Mouse (Mus musculus): ENCODE data around the gene Nup153.

The Nup153 gene

DNA sequence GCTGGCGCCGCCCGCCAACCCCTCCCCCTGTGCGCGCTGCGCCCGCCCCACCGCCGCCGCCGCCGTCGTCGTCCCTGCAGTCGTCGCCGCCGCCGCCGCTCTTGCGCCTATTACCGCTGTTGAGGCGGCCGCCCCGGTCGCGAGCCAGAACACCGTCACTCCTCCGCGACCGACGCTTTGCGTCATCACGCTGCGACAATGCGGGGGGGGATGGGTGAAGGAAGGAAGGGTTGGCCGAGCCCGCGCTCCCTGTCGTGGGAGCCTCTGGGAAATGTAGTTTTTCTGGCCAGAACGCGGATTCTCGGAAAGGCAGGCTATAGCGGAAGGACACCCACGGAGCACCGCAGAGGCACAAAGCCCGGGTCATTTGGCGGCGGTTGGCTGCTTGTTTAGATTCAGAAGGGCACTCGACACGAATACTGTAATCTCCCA, at the start of gene Nup153:
Nup153 (minus strand) TSS at position 104 of the 432 bp plus-strand sequence.
- peak; percentile 93 for DNase-seq (ENCODE audit: low read depth, low spot score)

- DNase-seq (ENCODE audit: low read depth, low spot score) = no peak
Measured at GRCm38 (mm10) chr13:46777461-46777860, 49.7 kb upstream of the Nup153 start.

DNA sequence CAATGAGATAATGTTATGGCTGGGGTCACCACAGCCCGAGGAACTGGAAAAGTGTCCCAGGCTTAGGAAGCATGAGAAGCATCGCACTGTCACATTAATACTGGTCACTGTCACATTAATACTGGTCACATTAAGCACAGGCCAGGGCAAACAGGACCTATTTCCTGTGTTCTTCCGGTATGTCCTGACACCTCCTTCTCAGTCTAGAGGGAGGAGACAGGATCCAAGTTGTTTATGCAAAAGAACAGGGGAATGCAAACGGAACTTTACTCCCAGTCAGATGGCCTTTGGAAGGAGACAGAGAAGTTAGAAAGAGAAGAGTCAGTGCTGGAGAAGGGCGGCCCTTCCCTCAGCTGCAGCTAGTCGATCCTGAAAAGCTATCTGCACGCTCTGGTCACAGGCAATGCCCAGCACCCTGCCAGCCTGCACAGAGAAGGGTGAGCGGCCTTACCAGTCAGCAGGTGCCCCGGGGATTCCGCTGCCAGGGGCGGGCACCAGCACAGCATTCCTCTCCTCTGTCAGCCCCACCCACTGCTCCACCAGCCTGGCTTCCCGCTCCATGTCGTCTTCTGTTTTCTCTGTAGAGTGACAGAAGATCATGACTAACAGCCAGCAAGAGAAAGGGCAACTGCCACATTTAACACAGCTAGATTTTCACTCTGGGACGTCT, 49.0 kb upstream of the Nup153 start:
- no peak for DNase-seq (ENCODE audit: low read depth, low spot score)

GRCm38 (mm10) chr13:46774998-46775397, 47.3 kb upstream of the Nup153 start:
- no peak for DNase-seq (ENCODE audit: low read depth, low spot score)

- DNase-seq (ENCODE audit: low read depth, low spot score) = no peak
Measured at GRCm38 (mm10) chr13:46772581-46772980, 44.8 kb upstream of the Nup153 start.

- no peak for DNase-seq (ENCODE audit: low read depth, low spot score)
Measured at GRCm38 (mm10) chr13:46765361-46765760, 37.6 kb upstream of the Nup153 start.

DNA sequence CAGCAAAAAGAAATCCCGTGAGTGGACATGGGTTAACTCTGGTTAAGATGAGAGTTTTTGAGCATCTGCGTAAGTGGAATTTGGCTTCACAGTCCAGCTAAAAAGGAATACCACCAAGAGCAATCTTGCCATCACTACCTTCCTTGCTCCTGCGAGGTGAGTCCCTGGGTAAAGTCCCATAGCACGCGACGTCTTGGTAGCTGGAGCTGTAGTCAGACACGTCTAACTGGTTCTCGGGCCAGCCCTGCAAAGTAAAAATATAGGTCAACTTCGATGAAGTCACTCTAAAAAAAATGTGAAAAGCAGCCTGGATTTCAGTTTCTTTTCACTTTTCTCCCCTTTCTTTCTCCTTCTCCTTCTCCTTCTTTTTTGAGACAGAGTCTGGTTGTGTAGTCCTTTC, 35.5 kb upstream of the Nup153 start:
- no peak for DNase-seq (ENCODE audit: low read depth, low spot score)

DNA sequence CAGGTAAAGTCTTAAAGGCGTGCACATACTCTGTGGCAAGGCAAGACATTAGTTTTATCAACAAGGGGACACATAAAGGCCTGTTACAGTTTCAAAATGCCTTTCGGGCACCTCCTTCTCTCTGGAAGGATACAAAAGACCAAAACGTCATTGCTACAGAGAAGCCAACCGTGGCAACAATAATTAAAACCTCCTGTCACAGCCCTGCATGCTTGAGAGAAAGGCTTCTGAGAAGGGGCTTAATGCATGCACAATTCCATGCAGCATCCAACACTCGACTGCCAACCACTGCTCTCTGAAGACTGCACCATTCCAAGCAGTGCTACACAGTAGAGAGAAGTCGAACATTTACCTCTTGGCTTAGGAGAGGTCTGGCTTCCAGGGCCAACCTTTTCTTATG, 33.2 kb upstream of the Nup153 start:
- DNase-seq (ENCODE audit: low read depth, low spot score) = no peak

- DNase-seq (ENCODE audit: low read depth, low spot score) = no peak
Measured at GRCm38 (mm10) chr13:46759281-46759809, 31.6 kb upstream of the Nup153 start.

- no peak for DNase-seq (ENCODE audit: low read depth, low spot score)
Measured at GRCm38 (mm10) chr13:46758627-46759026, 30.9 kb upstream of the Nup153 start.

- DNase-seq (ENCODE audit: low read depth, low spot score) = no peak
Measured at GRCm38 (mm10) chr13:46757946-46758345, 30.2 kb upstream of the Nup153 start.

- no peak for DNase-seq (ENCODE audit: low read depth, low spot score)
Measured at GRCm38 (mm10) chr13:46753294-46753693, 25.6 kb upstream of the Nup153 start.

DNA sequence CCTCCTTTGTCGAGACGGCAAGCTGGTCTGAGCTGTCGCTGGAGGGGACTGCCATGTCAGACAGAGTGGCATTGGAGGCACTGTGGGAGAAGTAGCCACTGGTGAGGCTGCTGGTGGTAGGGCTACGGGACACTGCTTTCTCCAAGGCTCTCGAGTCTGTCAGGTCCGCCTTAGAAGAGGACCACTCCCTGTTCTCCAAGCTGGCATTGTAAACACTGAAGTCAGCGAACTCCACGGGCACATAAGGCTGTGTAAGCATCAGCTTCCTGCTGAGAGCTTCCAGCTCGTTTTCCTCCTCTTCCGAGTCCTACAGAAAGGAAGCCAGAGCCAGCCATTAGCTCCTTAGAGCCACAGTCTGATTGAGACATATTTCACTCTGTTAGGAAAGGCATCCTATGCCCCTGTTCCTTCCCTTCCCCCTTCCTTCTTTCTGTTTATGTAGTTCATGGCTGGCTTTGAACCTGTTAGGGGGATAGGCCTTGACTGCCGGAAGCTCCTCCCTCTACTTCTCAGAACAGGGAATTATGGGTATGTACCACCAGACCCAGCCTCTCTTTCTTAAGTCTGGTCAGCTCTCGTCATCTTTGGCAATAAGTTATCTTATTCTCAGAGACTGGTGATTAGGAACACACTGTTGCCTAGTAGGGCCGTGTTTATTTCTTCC, 25.0 kb upstream of the Nup153 start:
- no peak for DNase-seq (ENCODE audit: low read depth, low spot score)

GRCm38 (mm10) chr13:46748138-46748873, 20.6 kb upstream of the Nup153 start:
- DNase-seq (ENCODE audit: low read depth, low spot score) = no peak

DNA sequence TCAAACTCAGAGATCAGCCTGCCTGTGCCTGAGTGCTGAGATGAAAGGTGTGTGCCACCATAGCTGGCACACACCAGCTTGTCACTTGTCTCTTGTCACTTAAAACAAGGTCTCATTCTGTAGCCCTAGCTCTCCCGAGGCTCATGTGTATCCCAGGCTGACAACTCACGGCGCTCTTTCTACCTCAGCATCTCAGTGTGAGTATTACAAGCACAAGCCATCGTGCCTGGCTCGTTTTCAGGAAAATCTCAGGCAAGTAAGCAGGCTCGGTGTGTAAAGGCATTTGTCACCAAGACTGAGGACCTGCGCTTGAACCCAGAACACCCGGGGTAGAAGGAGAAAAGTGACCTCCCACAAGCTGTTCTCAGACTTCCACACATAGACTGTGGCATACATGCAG, 16.1 kb upstream of the Nup153 start:
- no peak for DNase-seq (ENCODE audit: low read depth, low spot score)

GRCm38 (mm10) chr13:46742367-46742766, 14.6 kb upstream of the Nup153 start:
- DNase-seq (ENCODE audit: low read depth, low spot score) = peak; percentile 8

DNA sequence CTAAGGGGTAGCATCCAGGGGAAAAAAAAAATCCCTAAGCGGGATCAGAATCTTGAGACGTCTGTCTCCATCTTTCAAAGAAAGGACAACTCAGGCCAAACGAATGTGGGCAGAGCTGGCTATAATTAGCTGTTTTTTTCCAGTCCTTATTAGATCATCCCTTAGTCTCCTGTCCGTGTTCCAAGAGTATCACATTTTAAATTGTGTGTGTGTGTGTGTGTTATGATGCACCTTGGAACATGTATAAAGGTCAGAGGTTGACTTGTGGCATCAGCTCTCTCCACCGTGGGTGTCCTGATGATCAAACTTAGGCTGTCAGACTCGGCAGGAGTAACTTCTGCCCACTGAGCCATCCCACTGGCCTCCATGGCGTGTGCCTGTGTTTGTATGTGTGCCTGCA, 11.7 kb upstream of the Nup153 start:
- DNase-seq (ENCODE audit: low read depth, low spot score) = no peak

DNA sequence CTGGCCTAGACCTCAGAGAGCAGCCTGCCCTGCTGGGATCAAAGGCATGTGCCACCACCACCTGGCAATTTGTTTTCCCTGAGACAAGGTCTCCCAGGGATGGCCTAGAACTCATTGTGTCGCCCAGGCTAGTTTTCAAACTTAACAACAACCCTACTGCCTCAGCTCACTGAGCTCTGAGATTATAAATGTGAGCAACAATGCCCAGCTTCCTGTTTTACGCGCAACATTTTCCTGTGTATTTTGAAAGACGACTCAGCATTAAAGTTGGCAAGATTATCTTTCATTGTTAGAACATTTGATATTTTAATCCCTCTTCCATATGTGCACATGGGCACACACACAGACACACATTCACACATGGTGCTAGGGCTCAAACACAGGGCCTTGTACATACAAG, 9.7 kb upstream of the Nup153 start:
- DNase-seq (ENCODE audit: low read depth, low spot score) = no peak

DNA sequence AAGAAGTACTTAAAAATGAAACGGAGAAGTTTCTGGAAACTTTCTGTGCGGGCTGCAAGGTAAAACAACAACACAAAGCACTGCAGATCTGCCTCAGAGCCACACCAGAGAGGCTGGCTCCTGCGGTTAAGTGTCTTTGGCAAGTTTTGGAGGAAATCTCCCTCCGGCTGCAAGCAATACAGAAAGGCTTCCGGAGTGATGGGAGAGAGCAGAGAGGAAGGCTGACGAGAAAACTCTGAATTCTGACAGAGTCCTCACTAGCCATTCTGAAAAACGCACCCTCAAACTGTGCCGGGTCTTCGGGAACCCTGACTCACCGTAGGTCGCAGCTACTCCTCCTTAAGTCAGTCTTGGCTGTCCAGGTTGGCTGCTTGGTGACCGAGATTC, 8.7 kb upstream of the Nup153 start:
- DNase-seq (ENCODE audit: low read depth, low spot score) = no peak

DNA sequence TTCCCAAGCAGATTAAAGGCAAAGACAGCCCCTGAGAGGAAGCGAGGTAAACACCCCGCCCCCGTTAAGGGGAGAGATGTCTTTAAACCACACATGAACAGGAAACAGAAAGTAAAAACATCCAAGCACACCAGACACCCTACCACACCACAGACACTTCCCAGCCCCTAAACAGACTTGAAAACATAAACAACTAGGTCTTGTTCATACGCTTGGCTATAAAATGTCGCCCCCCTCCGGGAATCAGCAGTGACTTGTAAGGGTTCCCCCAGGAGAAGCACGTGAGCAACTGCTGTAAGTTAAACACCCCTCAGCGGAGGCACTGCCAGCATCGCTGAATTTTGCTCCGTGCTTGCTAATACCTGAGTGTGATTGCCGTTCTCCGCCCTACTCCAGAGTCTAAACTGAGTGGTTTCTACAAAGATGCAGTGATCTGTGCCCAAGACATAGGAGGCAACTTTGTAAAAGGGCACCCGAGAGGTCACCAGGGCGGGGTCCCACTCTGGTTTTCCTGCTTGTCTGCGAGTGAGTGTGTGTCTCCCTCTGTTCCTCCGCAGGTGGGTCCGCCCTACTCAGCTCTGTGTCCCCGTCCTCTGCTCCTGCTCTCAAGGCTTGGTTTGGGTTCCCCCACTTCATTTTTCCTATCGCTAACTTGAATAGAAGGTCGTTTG, 8.2 kb upstream of the Nup153 start:
- DNase-seq (ENCODE audit: low read depth, low spot score) = peak; percentile 33

- DNase-seq (ENCODE audit: low read depth, low spot score) = no peak
Measured at GRCm38 (mm10) chr13:46735219-46735807, 7.6 kb upstream of the Nup153 start.

DNA sequence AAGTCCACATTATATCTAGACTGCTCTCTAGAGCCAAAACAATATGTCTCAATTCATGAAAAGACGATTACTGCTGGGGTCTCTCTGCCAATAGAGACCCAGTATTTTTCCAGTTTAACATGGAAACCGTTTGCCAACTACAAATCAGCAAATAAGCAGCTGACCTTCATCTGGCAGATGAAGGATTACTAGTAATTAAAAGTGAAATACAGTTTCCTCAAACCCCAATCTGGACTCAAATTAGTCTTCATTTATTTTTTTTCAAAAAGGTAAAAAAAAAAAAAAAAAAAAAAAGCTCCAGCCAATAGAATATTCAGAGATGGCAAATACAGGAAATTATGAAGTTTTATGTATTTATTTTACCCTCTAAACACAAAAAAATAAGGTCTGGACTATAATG, 2.3 kb upstream of the Nup153 start:
- no peak for DNase-seq (ENCODE audit: low read depth, low spot score)
